Mouse (Mus musculus): ENCODE results near the gene Spata5. TPM values are rescaled to one million over a fixed set of nuclear protein-coding genes. Genes with fewer than 3 reads are reported as not detected.

The Spata5 gene
- polyA plus RNA-seq, 1 experiment from 2014 or later: 29.0 TPM

GRCm38 (mm10) chr3:37481295-37481694, 61.6 kb downstream of the Spata5 start:
- H3K9me3 ChIP-seq (ENCODE audit: control insufficient read depth, low read length): 0 out of 2 replicates have a peak, but pooled peaks cover 3% of the 10 kb centered on the region
- no peak for DNase-seq (ENCODE audit: low spot score)
- H3K27ac ChIP-seq (replicated peaks; ENCODE audit: low read depth, low read length): no peak overlapping the region
- ATAC-seq (ENCODE audit: low read depth): no peak
- no peak overlapping the region for H3K4me2 ChIP-seq (ENCODE audit: low read depth, low read length)
- no peaks in the 10 kb centered on the region for H3K36me3 ChIP-seq (ENCODE audit: control insufficient read depth, insufficient read depth, low read length)
- 91% methylated on average over 31 of the region's 31 CpGs for WGBS
- no peak overlapping the region for H3K4me3 ChIP-seq (ENCODE audit: low read depth, low read length)
- H3K9ac ChIP-seq (ENCODE audit: low read depth, low read length): no peak overlapping the region
- no peaks in the 10 kb centered on the region for H3K4me1 ChIP-seq (ENCODE audit: control insufficient read depth, insufficient read depth, low read length)
- no peaks in the 10 kb centered on the region for H3K27me3 ChIP-seq (replicated peaks; ENCODE audit: control insufficient read depth, insufficient read depth, low read length)

- DNase-seq (ENCODE audit: low spot score): no peak
- Histone ChIP-seq H3K36me3 (ENCODE audit: control insufficient read depth, insufficient read depth, low read length) (no peaks in the 10 kb centered on the region), H3K4me3 (ENCODE audit: low read depth, low read length) (no peak overlapping the region), H3K27ac (replicated peaks; ENCODE audit: low read depth, low read length) (no peak overlapping the region), H3K9me3 (ENCODE audit: control insufficient read depth, low read length) (0 out of 2 replicates have a peak, but pooled peaks cover 3% of the 10 kb centered on the region), H3K27me3 (replicated peaks; ENCODE audit: control insufficient read depth, insufficient read depth, low read length) (no peaks in the 10 kb centered on the region), H3K9ac (ENCODE audit: low read depth, low read length) (no peak overlapping the region), H3K4me2 (ENCODE audit: low read depth, low read length) (no peak overlapping the region), H3K4me1 (ENCODE audit: control insufficient read depth, insufficient read depth, low read length) (no peaks in the 10 kb centered on the region)
- no peak for ATAC-seq (ENCODE audit: low read depth)
- 87% methylated on average over 1 of the region's 1 CpGs for WGBS
Measured at GRCm38 (mm10) chr3:37482720-37483119, 63.0 kb downstream of the Spata5 start.

DNA sequence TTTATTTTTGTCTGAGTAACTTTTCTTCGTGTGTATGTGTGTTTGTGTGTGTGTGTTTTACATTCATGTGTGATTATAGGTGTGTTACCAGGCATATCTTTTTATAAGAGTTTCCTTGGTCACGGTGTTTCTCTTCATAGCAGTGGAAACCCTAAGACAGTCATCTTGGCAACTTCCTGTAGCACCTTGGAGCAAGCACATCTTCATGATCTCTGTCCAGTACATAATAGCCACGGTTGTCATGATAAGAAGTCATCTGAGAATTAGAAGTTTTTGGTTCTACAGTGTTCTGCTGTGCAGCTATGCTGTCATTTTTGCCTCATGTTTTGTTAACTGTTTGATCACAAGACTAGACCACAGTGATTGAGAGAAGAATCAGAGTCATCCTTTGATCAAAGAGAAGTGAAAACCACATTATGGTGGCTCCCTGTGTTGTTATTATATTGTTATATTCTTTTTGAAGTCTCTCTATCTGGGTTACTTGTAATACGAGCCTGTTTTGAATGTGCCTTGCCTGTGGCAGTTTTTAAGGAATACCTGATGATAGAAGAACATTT, 64.1 kb downstream of the Spata5 start:
- WGBS: 72% methylated on average over 4 of the region's 4 CpGs
- no peak overlapping the region for H3K9ac ChIP-seq (ENCODE audit: low read depth, low read length)
- no peak for ATAC-seq (ENCODE audit: low read depth)

DNA sequence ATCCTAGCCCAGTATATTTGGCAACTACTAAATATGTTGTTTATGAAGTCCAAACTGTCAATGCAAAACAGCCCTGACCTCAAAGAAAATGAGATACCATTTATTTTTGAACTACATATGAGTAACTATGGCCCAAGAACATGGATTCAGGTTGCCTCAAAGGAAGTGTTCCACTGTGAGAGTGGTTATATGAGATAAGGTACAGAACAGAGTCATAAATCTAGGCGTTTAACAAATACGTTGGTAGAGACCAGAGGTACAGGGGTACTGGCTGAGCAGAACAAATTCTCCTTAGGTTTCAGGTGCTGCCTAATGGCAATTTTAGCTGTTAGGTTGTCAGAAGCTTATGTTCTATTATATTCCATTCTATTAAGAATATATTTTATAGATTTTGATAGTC, 67.9 kb downstream of the Spata5 start:
- H3K9me3 ChIP-seq (ENCODE audit: control insufficient read depth, low read length): no peaks in the 10 kb centered on the region
- 90% methylated on average over 2 of the region's 2 CpGs for WGBS
- no peak overlapping the region for H3K4me3 ChIP-seq (ENCODE audit: low read depth, low read length)
- H3K36me3 ChIP-seq (ENCODE audit: control insufficient read depth, insufficient read depth, low read length): no peaks in the 10 kb centered on the region
- no peak overlapping the region for H3K9ac ChIP-seq (ENCODE audit: low read depth, low read length)
- no peak for DNase-seq (ENCODE audit: low spot score)
- H3K27ac ChIP-seq (replicated peaks; ENCODE audit: low read depth, low read length): no peak overlapping the region
- no peaks in the 10 kb centered on the region for H3K4me1 ChIP-seq (ENCODE audit: control insufficient read depth, insufficient read depth, low read length)
- H3K4me2 ChIP-seq (ENCODE audit: low read depth, low read length): no peak overlapping the region
- H3K27me3 ChIP-seq (replicated peaks; ENCODE audit: control insufficient read depth, insufficient read depth, low read length): no peaks in the 10 kb centered on the region
- no peak for ATAC-seq (ENCODE audit: low read depth)

More for the DNA sequence above, 64.1 kb downstream of the Spata5 start:
- H3K4me1 ChIP-seq (ENCODE audit: control insufficient read depth, insufficient read depth, low read length): no peaks in the 10 kb centered on the region
- H3K27ac ChIP-seq (replicated peaks; ENCODE audit: low read depth, low read length): no peak overlapping the region
- DNase-seq (ENCODE audit: low spot score): no peak
- no peak overlapping the region for H3K4me2 ChIP-seq (ENCODE audit: low read depth, low read length)
- H3K27me3 ChIP-seq (replicated peaks; ENCODE audit: control insufficient read depth, insufficient read depth, low read length): no peaks in the 10 kb centered on the region
- H3K9me3 ChIP-seq (ENCODE audit: control insufficient read depth, low read length): 0 out of 2 replicates have a peak, but pooled peaks cover 3% of the 10 kb centered on the region
- no peak overlapping the region for H3K4me3 ChIP-seq (ENCODE audit: low read depth, low read length)
- no peaks in the 10 kb centered on the region for H3K36me3 ChIP-seq (ENCODE audit: control insufficient read depth, insufficient read depth, low read length)

DNA sequence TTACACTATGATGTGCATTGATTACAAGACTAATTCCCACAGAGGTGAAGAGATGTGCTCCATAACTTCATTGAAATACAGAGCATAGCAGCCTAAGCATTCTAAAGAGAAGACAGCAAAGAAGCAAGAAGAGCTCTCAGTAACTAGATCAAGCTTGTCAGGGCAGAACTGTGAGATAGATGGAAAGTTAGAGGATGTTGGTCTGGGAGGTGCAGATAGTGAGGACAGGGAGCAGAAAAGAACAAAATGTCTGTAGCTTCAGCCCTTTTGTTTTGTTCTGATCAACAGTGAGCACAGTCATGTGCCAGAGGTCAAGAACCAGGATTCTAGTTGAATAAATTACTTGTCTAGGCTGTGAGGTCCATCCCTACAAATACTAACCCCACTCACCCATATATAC, 68.5 kb downstream of the Spata5 start:
- Histone ChIP-seq H3K27me3 (replicated peaks; ENCODE audit: control insufficient read depth, insufficient read depth, low read length) (no peaks in the 10 kb centered on the region), H3K9ac (ENCODE audit: low read depth, low read length) (no peak overlapping the region), H3K36me3 (ENCODE audit: control insufficient read depth, insufficient read depth, low read length) (no peaks in the 10 kb centered on the region), H3K9me3 (ENCODE audit: control insufficient read depth, low read length) (no peaks in the 10 kb centered on the region), H3K4me2 (ENCODE audit: low read depth, low read length) (no peak overlapping the region), H3K27ac (replicated peaks; ENCODE audit: low read depth, low read length) (no peak overlapping the region), H3K4me1 (ENCODE audit: control insufficient read depth, insufficient read depth, low read length) (no peaks in the 10 kb centered on the region), H3K4me3 (ENCODE audit: low read depth, low read length) (no peak overlapping the region)
- ATAC-seq (ENCODE audit: low read depth): no peak
- DNase-seq (ENCODE audit: low spot score): no peak

GRCm38 (mm10) chr3:37490025-37490424, 70.3 kb downstream of the Spata5 start:
- DNase-seq (ENCODE audit: low spot score): no peak
- Histone ChIP-seq H3K27me3 (replicated peaks; ENCODE audit: control insufficient read depth, insufficient read depth, low read length) (no peaks in the 10 kb centered on the region), H3K4me3 (ENCODE audit: low read depth, low read length) (no peak overlapping the region), H3K36me3 (ENCODE audit: control insufficient read depth, insufficient read depth, low read length) (no peaks in the 10 kb centered on the region), H3K9me3 (ENCODE audit: control insufficient read depth, low read length) (no peaks in the 10 kb centered on the region), H3K9ac (ENCODE audit: low read depth, low read length) (no peak overlapping the region), H3K27ac (replicated peaks; ENCODE audit: low read depth, low read length) (no peak overlapping the region), H3K4me2 (ENCODE audit: low read depth, low read length) (no peak overlapping the region), H3K4me1 (ENCODE audit: control insufficient read depth, insufficient read depth, low read length) (no peaks in the 10 kb centered on the region)
- WGBS: 89% methylated on average over 3 of the region's 3 CpGs
- no peak for ATAC-seq (ENCODE audit: low read depth)

DNA sequence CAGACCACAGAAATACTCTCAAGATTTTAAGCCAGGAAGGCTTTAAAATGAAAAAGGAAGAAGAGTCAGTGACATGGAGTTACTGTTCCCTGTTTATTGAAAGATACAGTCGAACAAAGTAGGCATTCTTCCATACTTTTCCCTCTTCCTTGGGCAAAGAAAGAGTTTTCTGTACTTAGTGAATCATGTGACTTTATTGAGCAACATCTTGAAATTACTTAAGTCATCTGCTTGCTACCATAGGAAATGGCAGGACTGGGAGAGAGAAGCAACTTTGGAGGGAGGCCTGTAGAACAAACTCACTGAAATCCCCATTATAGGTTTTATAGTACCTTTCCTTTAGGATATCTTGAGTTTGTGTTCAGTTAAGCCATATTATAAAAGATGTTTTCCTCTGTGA, 81.2 kb downstream of the Spata5 start:
- DNase-seq (ENCODE audit: low spot score) (no peak), ATAC-seq (ENCODE audit: low read depth) (no peak)
- no peaks in the 10 kb centered on the region for H3K27me3 ChIP-seq (replicated peaks; ENCODE audit: control insufficient read depth, insufficient read depth, low read length)
- no peaks in the 10 kb centered on the region for H3K4me1 ChIP-seq (ENCODE audit: control insufficient read depth, insufficient read depth, low read length)
- H3K27ac ChIP-seq (replicated peaks; ENCODE audit: low read depth, low read length): no peak overlapping the region
- 45% methylated on average over 1 of the region's 1 CpGs for WGBS
- H3K4me2 ChIP-seq (ENCODE audit: low read depth, low read length): no peak overlapping the region
- H3K4me3 ChIP-seq (ENCODE audit: low read depth, low read length): no peak overlapping the region
- no peak overlapping the region for H3K9ac ChIP-seq (ENCODE audit: low read depth, low read length)
- no peaks in the 10 kb centered on the region for H3K9me3 ChIP-seq (ENCODE audit: control insufficient read depth, low read length)
- no peaks in the 10 kb centered on the region for H3K36me3 ChIP-seq (ENCODE audit: control insufficient read depth, insufficient read depth, low read length)

- peak overlapping the region; percentile 65 for H3K27ac ChIP-seq (replicated peaks; ENCODE audit: low read depth, low read length)
- WGBS: 57% methylated on average over 2 of the region's 2 CpGs
Measured at GRCm38 (mm10) chr3:37502552-37502951, 82.9 kb downstream of the Spata5 start.

GRCm38 (mm10) chr3:37503846-37504245, 84.2 kb downstream of the Spata5 start:
- H3K4me1 ChIP-seq (ENCODE audit: control insufficient read depth, insufficient read depth, low read length): no peaks in the 10 kb centered on the region
- H3K36me3 ChIP-seq (ENCODE audit: control insufficient read depth, insufficient read depth, low read length): no peaks in the 10 kb centered on the region
- ATAC-seq (ENCODE audit: low read depth): no peak
- H3K4me3 ChIP-seq (ENCODE audit: low read depth, low read length): no peak overlapping the region
- no peak for DNase-seq (ENCODE audit: low spot score)
- H3K9ac ChIP-seq (ENCODE audit: low read depth, low read length): no peak overlapping the region
- H3K9me3 ChIP-seq (ENCODE audit: control insufficient read depth, low read length): no peaks in the 10 kb centered on the region
- H3K27ac ChIP-seq (replicated peaks; ENCODE audit: low read depth, low read length): no peak overlapping the region
- H3K27me3 ChIP-seq (replicated peaks; ENCODE audit: control insufficient read depth, insufficient read depth, low read length): no peaks in the 10 kb centered on the region
- no peak overlapping the region for H3K4me2 ChIP-seq (ENCODE audit: low read depth, low read length)

More at GRCm38 (mm10) chr3:37502552-37502951, 82.9 kb downstream of the Spata5 start:
- Histone ChIP-seq H3K4me2 (ENCODE audit: low read depth, low read length) (no peak overlapping the region), H3K36me3 (ENCODE audit: control insufficient read depth, insufficient read depth, low read length) (no peaks in the 10 kb centered on the region), H3K9me3 (ENCODE audit: control insufficient read depth, low read length) (no peaks in the 10 kb centered on the region), H3K4me1 (ENCODE audit: control insufficient read depth, insufficient read depth, low read length) (no peaks in the 10 kb centered on the region), H3K9ac (ENCODE audit: low read depth, low read length) (no peak overlapping the region), H3K27me3 (replicated peaks; ENCODE audit: control insufficient read depth, insufficient read depth, low read length) (no peaks in the 10 kb centered on the region), H3K4me3 (ENCODE audit: low read depth, low read length) (no peak overlapping the region)
- DNase-seq (ENCODE audit: low spot score): no peak
- ATAC-seq (ENCODE audit: low read depth): no peak

All from embryonic facial prominence, embryonic 14.5 days (tissue).